ENCODE assay signal across 9 mouse cellular contexts in genomic region chr3:53448208-53448607, GRCm38 (mm10). TPM values are rescaled to one million over a fixed set of nuclear protein-coding genes. Genes with fewer than 3 reads are reported as not detected.
DNase-seq lines count a peak whose midpoint lies in the region; ATAC-seq and TF ChIP-seq lines count a peak whose summit lies in the region.
"Had no signal": no experiment of that assay in that cellular context is flagged by ENCODE, and none has a peak within 500 bp of the region (broad histone marks: within the 10 kb centered on the region; RNA-seq: fewer than 3 reads in every experiment).

No protein-coding gene starts in this region.

- H3K27ac ChIP-seq in ES-E14 (ENCODE audit: insufficient read depth, low read depth, low read length, poor library complexity, severe bottlenecking) = no peak overlapping the region
- H3K27ac ChIP-seq in heart, embryonic 12.5 days (ENCODE audit: poor library complexity, severe bottlenecking) = no peak overlapping the region
- H3K27ac ChIP-seq: embryonic facial prominence, embryonic 13.5 days had no signal

- H3K4me3 ChIP-seq in ES-E14 (ENCODE audit: insufficient read depth in 1 of 2, low read depth in 1 of 2, low read length in 2 of 2, poor library complexity in 1 of 2, severe bottlenecking in 1 of 2) = no peak overlapping the region
- no peak overlapping the region for H3K4me3 ChIP-seq in heart, embryonic 12.5 days
- H3K4me3 ChIP-seq: embryonic facial prominence, embryonic 13.5 days had no signal

- intact Hi-C loops in left cerebral cortex, postnatal 4 days (cut with DNase I) = loop anchor here (5.0 kb wide), 1 partner anchor 416 kb away; no protein-coding TSS in a partner anchor

- no peaks in the 10 kb centered on the region for H3K9me3 ChIP-seq in ES-E14 (ENCODE audit: control insufficient read depth, insufficient read depth, low read depth, low read length)
- no peaks in the 10 kb centered on the region for H3K9me3 ChIP-seq in heart, embryonic 12.5 days (replicated peaks)
- H3K9me3 ChIP-seq: embryonic facial prominence, embryonic 13.5 days had no signal

- H3K4me1 ChIP-seq in ES-E14 (ENCODE audit: control insufficient read depth in 2 of 2, insufficient read depth in 2 of 2, low read length in 2 of 2, poor library complexity in 1 of 2) = peaks cover 0 to 15% of the 10 kb centered on the region in 2 experiments; a peak in 2 of 4 replicates
- no peaks in the 10 kb centered on the region; the same call in none of the 2 replicates for H3K4me1 ChIP-seq in heart, embryonic 12.5 days (replicated peaks)
- H3K4me1 ChIP-seq: embryonic facial prominence, embryonic 13.5 days had no signal

- H3K36me3 ChIP-seq in ES-E14 (ENCODE audit: control insufficient read depth, insufficient read depth, low read length, poor library complexity, severe bottlenecking) = peaks cover 14% of the 10 kb centered on the region; the same call in 1 of the 2 replicates
- H3K36me3 ChIP-seq in heart, embryonic 12.5 days = peaks cover 42% of the 10 kb centered on the region

- H3K27me3 ChIP-seq in heart, embryonic 12.5 days (replicated peaks) = no peaks in the 10 kb centered on the region
- H3K27me3 ChIP-seq: embryonic facial prominence, embryonic 13.5 days had no signal

- peak; percentile 37 to 44 for DNase-seq in left cerebral cortex, adult 18-20 months (ENCODE audit: low spot score in 2 of 2)
- DNase-seq in left cerebral cortex, postnatal 4 days = no peak
- peak; percentile 63 for DNase-seq in ES-E14 (ENCODE audit: low read depth, low spot score)
- peak; percentile 73 for DNase-seq in cerebellum, adult 8-10 months
- peak; percentile 46 to 77 for DNase-seq in kidney, postnatal 36 days
- DNase-seq in mesoderm, embryonic 11.5 days (ENCODE audit: low read depth, low spot score) = peak; percentile 88

- 21% methylated on average over 2 of the region's 2 CpGs for WGBS in heart, embryonic 12.5 days

- in situ Hi-C loops in ES-E14 (cut with MboI; ENCODE audit: low sequenced_read_pairs in 2 of 2, unreplicated experiment in 2 of 2) = no loop called here

- no peak overlapping the region for H3K9ac ChIP-seq in ES-E14 (ENCODE audit: insufficient read depth, low read depth, low read length, poor library complexity, severe bottlenecking)
- H3K9ac ChIP-seq in heart, embryonic 12.5 days = no peak overlapping the region
- H3K9ac ChIP-seq: embryonic facial prominence, embryonic 13.5 days had no signal

- no peak overlapping the region for H3K4me2 ChIP-seq in heart, embryonic 12.5 days
- H3K4me2 ChIP-seq: embryonic facial prominence, embryonic 13.5 days had no signal

- 0 out of 2 replicates have a peak, but pooled peaks have one; percentile 44 for ATAC-seq in heart, embryonic 12.5 days (ENCODE audit: insufficient number of reproducible peaks, low FRiP score)
- ATAC-seq in erythroid progenitor cell, adult 5-6 weeks (replicated peaks; ENCODE audit: low FRiP score, poor library complexity, severe bottlenecking) = no peak

TF ChIP-seq in ES-E14, 5 proteins besides CTCF, POLR2A, EP300 and RAD21:
- TF ChIP-seq MAFK (IDR thresholded peaks at IDR 0.05; ENCODE audit: insufficient read depth, low read depth, low read length) (no peak), ZNF384 (IDR thresholded peaks at IDR 0.05; ENCODE audit: low read depth, low read length) (no peak), HCFC1 (IDR thresholded peaks at IDR 0.05; ENCODE audit: borderline replicate concordance, insufficient read depth, low read length) (no peak), ZC3H11A (IDR thresholded peaks at IDR 0.05; ENCODE audit: borderline replicate concordance, low read depth, low read length) (peak; percentile 59; the same call in 1 of the 2 replicates)
TF ChIP-seq in ES-E14: peak in this region for 1.

RNA-seq across cellular contexts. Expression of gene Nhlrc3, which starts 14.9 kb away (rescaled TPM):
- total RNA-seq in left cerebral cortex, adult 18-20 months (2021) = 1 to 10 TPM; 8.8 to 9.9 TPM
- total RNA-seq in left cerebral cortex, postnatal 4 days (2021) = 10 to 100 TPM; 14.0 to 14.5 TPM
- total RNA-seq in ES-E14 (2012; rRNA removed) = 12.6 and 16.2 TPM in 2 replicates
- 9.2 and 9.7 TPM in 2 replicates for polyA plus RNA-seq in heart, embryonic 12.5 days (2016; fragmentation: Nextera tagmentation; extraction: Ambion mirVana)
- 2.5 TPM in 2 replicates for total RNA-seq in erythroid progenitor cell, adult 5-6 weeks (2015; ENCODE audit: low replicate concordance)
- total RNA-seq in erythroid progenitor cell, adult 5-6 weeks (2017; ENCODE audit: low replicate concordance) = 7.1 and 7.5 TPM in 2 replicates

RNA-seq across cellular contexts. Expression of gene Proser1, which starts 15.3 kb away (rescaled TPM):
- 10 to 100 TPM; 19.3 to 19.4 TPM for total RNA-seq in left cerebral cortex, adult 18-20 months (2021)
- total RNA-seq in left cerebral cortex, postnatal 4 days (2021) = 10 to 100 TPM; 30.2 to 30.3 TPM
- total RNA-seq in ES-E14 (2012; rRNA removed) = 10.6 and 11.9 TPM in 2 replicates
- 15.3 and 19.6 TPM in 2 replicates for polyA plus RNA-seq in heart, embryonic 12.5 days (2016; fragmentation: Nextera tagmentation; extraction: Ambion mirVana)
- total RNA-seq in erythroid progenitor cell, adult 5-6 weeks (2015; ENCODE audit: low replicate concordance) = 8.6 and 10.1 TPM in 2 replicates
- total RNA-seq in erythroid progenitor cell, adult 5-6 weeks (2017; ENCODE audit: low replicate concordance) = 5.6 and 9.7 TPM in 2 replicates

RNA-seq across cellular contexts. Expression of gene Stoml3, which starts 40.2 kb away (rescaled TPM):
- not detected for total RNA-seq in left cerebral cortex, adult 18-20 months (2021)
- not detected for total RNA-seq in left cerebral cortex, postnatal 4 days (2021)
- total RNA-seq in ES-E14 (2012; rRNA removed) = not detected in 2 replicates
- not detected in 2 replicates for polyA plus RNA-seq in heart, embryonic 12.5 days (2016; fragmentation: Nextera tagmentation; extraction: Ambion mirVana)
- total RNA-seq in erythroid progenitor cell, adult 5-6 weeks (2015; ENCODE audit: low replicate concordance) = not detected in 2 replicates
- total RNA-seq in erythroid progenitor cell, adult 5-6 weeks (2017; ENCODE audit: low replicate concordance) = 0.30 TPM in 1 of 2 replicates, not detected in the other
- polyA plus RNA-seq: embryonic facial prominence, embryonic 13.5 days had no signal
